Mouse (Mus musculus) heart, adult 9 months (tissue): ENCODE measurements around the gene Arhgef25.
A peak's percentile ranks its signal among the peaks of the same experiment; 100 is the strongest.

Experiments
- DNase-seq, 2 experiments: peaks; one replicate each; pipeline ENCODE4 v3.0.0; 2022; ENCODE audit warnings: low spot score in 2 of 2

Arhgef25 gene

GRCm38 (mm10) chr10:127189651-127190381 lies at the start of gene Arhgef25:
Gene Arhgef25 (minus strand): TSS chr10:127190083.
- DNase-seq: peak; percentile 79 to 81

DNA sequence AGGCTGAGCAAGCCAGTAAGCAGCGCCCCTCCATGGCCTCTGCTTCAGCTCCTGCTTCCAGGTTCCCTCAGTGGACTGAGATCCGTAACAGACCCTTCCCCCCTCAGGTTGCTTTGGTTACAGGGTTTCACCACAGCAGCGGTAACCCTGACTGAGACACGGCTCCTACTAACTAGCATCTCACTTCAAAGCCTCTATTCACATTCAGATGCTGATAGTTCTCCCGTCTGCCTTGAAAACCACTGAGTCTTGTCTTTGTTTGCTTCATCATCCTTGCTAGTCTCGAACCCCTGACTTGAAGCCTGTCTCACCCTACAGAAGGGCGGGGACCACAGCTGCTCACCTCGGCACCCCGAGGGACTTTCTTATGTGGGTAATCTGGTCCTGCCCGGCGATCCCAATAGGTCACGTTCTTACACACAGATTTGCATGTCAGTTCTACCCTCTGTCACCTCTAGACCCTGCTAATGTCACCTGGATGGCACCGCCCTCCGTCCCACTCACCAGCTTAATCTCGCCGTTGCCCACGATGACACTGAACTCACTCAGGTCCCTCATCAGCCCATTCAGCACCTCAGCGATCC lies 48.5 kb upstream of the Arhgef25 start:
- DNase-seq: no peak

DNA sequence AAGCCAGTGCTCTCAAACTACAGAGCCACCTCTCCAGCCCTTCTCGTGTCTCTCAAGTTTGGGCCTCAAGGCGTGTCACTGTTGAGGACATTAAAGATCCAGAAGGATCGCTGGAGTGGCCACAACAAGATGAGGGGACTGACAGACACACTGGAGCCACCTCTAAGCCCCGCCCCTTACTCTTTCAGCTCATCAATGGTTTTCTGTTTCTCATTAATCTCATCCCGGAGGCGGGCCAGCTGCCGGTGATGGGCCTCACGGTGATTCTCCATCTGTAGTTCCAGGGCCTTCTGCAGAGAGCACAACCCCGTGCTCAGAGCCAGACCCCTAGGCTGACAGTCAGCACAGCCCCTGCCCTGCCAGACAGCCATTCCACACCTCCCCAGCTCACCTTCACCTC lies 46.7 kb upstream of the Arhgef25 start:
- DNase-seq: no peak

DNA sequence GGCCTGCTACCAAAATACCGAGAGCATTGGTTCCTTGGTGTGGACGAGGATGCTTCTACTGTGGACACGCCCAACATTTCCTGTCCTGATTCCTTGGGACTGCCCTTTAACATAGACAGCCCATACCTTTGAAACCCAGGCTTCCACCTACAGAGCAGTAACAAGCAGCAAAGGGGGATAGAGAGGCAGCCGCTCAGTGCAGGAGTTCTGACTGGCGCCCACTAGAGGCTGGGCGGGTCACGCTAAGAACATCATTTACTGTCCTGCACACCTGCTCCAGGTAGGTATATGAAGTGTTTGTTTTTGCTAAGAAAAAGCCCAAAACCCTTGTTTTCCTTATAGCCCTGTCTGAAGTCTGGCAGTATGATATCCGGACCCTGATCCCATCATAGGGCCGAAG lies 43.3 kb upstream of the Arhgef25 start:
- no peak for DNase-seq

GRCm38 (mm10) chr10:127231741-127232140 lies 41.9 kb upstream of the Arhgef25 start:
- DNase-seq: no peak

DNA sequence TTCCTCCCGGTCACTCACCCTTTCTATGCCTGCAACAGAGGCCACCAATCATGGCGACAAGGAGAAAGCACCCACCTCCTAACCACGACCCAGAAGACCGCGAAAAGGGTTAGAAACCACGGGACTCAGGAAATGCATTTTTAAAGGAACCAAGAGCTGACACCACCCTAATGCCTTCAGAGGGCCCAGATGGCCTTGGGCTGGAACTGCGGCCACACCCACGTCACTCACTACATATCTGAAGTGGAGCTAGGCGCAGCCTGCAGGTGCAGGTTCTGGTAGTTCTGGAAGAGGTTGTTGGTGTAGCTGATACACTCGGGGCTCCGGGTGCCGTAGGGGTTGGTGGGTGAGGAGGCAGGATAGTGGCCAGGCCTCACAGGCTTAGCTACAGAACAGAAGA lies 40.8 kb upstream of the Arhgef25 start:
- no peak for DNase-seq

GRCm38 (mm10) chr10:127228897-127229296 lies 39.0 kb upstream of the Arhgef25 start:
- DNase-seq: peak; percentile 64 to 68

GRCm38 (mm10) chr10:127227163-127227562 lies 37.3 kb upstream of the Arhgef25 start:
- DNase-seq: no peak

DNA sequence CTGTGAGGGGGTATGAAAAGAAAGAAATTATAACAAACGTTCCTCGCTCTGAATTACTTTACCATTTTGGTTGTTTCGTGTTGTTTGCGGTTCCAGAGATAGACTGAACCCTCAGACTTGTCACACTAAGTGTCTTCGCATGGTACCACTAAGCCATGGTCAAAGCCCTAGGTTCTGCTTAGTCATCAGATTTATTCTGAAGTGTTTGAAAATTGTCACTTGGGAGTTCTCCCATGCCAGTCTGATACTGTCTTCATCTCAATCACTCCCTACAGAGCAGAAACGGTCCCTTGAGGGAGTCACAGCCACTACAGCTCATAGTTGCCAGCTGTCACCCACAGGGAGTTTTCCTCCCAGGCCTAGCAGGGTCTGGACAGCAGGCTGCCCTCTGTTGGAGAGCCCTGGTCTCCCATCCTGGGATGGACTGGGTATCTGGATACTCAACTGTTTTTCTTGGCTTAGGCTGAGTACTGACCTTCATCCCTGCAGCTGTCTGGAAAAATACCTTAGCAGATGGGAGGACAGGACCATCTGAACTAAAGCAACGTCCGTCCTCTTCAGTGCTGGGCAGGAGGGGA lies 36.5 kb upstream of the Arhgef25 start:
- no peak for DNase-seq

GRCm38 (mm10) chr10:127225732-127226131 lies 35.8 kb upstream of the Arhgef25 start:
- no peak for DNase-seq

- DNase-seq: no peak
These were observed 35.3 kb upstream of the Arhgef25 start for GRCm38 (mm10) chr10:127225213-127225612.

- no peak for DNase-seq
These were observed 28.5 kb upstream of the Arhgef25 start for GRCm38 (mm10) chr10:127218339-127218738.

DNA sequence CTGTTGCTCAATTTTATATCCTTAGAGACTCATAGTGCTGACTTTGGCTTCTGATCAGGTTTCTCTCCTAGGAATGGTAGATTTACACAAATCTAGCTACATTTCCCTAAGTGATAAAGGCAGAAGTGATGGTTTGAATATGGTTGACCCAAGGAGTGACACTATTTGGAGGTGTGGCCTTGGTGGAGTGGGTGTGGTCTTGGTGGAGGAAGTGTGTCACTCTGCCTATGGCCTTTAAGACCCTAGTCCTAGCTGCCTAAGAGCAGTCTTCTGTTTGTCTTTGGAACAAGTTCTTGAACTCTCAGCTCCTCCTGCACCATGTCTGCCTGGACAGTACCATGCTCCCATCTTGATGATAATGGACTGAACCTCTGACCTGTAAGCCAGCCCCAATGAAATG lies 27.3 kb upstream of the Arhgef25 start:
- DNase-seq: no peak

- no peak for DNase-seq
These were observed 26.6 kb upstream of the Arhgef25 start for GRCm38 (mm10) chr10:127216456-127216855.

- no peak for DNase-seq
These were observed 24.5 kb upstream of the Arhgef25 start for GRCm38 (mm10) chr10:127214422-127214803.

GRCm38 (mm10) chr10:127213704-127214421 lies 24.0 kb upstream of the Arhgef25 start:
- no peak for DNase-seq

- DNase-seq: no peak
These were observed 23.4 kb upstream of the Arhgef25 start for GRCm38 (mm10) chr10:127213272-127213671.

GRCm38 (mm10) chr10:127211414-127211854 lies 21.6 kb upstream of the Arhgef25 start, which contains the start of gene Pip4k2c:
Gene Pip4k2c (minus strand): TSS chr10:127211585.
- DNase-seq: peak; percentile 89 to 90

- DNase-seq: no peak
These were observed 21.1 kb upstream of the Arhgef25 start for GRCm38 (mm10) chr10:127210961-127211405.

DNA sequence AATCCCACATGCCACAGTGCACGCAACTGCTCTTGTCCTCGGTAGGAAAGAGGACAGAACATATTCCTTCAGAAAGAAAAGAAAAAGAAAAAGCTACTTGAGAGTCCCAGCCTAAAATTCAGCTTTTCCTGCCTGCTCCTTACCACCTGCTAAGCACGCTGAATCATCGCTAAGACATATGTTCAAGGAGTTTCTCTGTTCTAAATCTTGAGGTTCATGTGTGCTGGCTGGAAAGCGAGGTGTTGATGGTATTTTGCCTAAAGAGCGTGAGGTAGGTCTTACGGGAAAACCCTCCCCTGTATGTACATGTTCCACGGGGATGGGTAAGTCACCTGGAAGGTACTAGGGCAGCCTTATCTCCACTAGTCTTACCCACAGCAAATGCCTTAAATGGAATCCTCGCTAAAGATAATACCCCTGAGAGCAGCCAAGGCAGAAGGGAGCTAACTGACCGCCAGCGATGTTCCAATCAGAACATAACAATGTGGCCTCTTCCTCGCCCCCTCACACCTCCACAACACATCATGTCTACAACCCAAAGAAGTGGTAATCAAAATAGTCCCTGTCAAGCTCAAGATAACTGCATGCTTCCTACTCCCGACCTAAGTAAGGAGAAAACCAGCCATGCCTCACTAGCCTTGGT lies 20.2 kb upstream of the Arhgef25 start:
- no peak for DNase-seq

GRCm38 (mm10) chr10:127208921-127209320 lies 19.0 kb upstream of the Arhgef25 start:
- DNase-seq: no peak

- no peak for DNase-seq
These were observed 15.5 kb upstream of the Arhgef25 start for GRCm38 (mm10) chr10:127205373-127205772.
